Mouse (Mus musculus) layer of hippocampus, postnatal 25 days (tissue): ENCODE results near the gene Nuf2. TPM values are rescaled to one million over a fixed set of nuclear protein-coding genes. Genes with fewer than 3 reads are reported as not detected.

Experiments used
- DNase-seq, 2 experiments: peaks; one replicate each; pipeline ENCODE4 v3.0.0; 2022; ENCODE audit warnings: mixed read lengths in 2 of 2, low spot score in 1 of 2; ENCODE audit errors: extremely low spot score in 1 of 2
- total RNA-seq, 2 experiments: library from RNA; stranded (reverse); gene quantifications; 2 replicates each; pipeline ENCODE4 v1.2.3; 2021

Gene Nuf2
- total RNA-seq, 2 experiments from 2014 or later, result 5.0 to 6.5 TPM

GRCm38 (mm10) chr1:169482596-169483335, 48.5 kb downstream of the Nuf2 start:
- DNase-seq, result no peak

DNA sequence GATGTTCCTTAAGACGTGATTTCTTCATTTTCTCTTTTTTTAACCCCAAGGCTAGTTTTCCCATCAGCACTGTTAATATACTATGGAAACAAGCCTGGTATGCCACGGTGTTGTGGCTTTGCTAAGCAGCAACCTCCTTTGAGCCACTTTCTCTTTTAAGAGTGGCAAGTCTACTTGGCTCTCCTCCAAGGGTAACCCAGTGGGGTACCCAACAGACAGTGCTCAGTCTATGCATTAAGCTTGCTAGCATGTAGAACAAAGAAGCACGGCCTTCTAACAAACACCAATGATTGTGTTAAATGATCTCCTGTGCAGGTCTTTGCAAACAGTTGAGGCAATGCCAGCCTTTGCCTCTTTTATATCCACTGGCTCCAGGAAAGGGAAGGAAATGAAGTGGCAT, 60.1 kb downstream of the Nuf2 start:
- DNase-seq, result no peak

DNA sequence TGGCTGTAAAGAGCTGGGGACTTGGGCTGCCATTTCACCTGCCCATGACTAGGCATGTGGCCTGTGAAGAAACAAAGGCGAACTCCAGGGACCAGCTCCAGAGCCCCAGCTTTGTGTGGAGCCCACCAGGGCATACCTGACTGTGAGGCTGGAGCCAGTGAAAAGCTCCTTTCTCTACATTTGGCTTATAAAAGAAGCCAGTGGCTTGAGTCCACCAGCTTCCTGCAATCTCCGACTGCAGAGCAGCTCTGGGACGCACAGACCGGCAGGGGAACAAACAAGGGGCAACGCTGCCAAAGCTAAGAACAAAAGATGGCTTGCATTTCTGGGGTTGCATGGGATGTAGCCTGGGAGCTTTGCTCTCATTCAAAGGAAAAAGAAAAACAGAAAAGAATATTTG, 63.5 kb downstream of the Nuf2 start:
- no peak for DNase-seq

DNA sequence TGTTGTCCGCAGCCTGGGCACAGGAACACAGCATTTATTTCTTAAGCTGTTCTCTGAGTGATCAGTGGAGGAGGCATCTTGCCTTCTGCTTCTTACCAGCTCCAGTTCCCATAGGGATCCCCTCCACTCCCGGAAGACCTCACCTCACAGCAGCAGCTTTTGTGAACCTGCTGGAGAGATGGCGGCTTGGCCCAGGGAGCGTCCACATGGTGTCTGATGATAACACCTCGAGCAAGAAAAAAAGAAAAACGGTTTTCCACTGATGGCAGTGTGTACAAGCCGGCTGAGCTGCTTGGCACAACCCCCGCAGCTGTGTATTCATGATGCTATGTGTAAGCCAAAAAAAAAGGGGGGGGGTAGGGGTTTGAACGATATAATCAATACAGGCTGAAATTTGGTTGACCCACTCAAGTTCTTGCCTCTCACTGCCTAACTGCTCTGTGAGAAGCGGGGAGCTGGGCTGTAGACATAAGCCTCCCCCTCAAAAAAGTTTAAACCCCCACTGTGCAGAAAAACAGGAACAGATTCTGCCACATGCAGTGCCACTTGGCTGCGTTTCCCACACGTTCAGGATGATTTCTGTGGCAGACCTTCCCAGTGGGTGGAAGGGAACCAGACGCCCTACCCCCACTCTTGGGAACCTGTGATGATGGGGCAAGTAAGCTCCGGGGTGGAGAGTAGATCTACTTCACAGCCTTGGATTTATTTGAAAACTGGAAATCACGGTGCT, 68.7 kb downstream of the Nuf2 start:
- peak; percentile 62 to 66 for DNase-seq

DNA sequence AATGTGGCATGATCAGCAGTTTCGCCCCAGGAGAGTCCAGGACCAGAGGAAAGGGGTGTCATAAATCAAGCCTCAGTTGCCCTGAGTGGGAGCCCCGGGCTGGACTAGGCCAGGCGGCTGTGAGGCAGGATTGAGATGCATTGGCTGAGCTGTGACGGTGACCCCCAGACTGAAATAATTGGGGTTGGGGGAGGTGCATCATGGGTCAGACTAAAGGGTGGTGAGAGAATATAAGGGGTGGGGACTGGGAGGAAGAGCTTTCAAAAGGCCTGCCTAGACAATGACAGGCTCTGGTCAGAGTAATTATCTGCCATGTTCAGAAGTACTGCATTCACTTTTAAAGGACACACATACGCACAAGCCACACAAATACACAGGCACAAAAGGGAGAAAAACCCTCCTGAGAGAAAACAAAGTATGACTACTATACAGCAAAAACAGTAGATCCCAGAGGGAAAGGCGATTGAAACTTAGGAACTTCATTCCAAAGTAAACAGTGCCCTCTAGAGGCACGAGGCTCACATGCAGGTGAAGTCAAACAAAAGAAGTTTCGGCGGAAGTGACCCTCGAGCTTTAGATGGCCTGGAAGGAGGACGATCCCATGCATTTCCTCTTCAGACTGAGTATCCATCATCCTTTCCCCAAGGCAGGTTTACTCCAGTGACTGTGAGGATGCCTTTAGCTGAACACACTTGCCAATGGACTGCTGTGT, 72.0 kb downstream of the Nuf2 start:
- DNase-seq, result peak; percentile 36 to 63

Other genes with a start within 250 kb of the Nuf2 start
- gene Rgs5, start 124.0 kb upstream of the Nuf2 start, total RNA-seq, result 10 to 100 TPM; 53.0 to 55.5 TPM
- gene Rgs4, start 216.2 kb upstream of the Nuf2 start, total RNA-seq, result 100 to 1,000 TPM; 135 to 146 TPM